Mouse (Mus musculus) c-Kit-positive CD71-positive TER-119-positive erythroid progenitor cells, embryonic 14.5 days (primary cell): ENCODE measurements around the gene Lst1.
"Not testable (repeated sequence)": the region's sequence is repeated elsewhere in the genome, so short reads cannot be mapped to it uniquely, and the experiment has no call there.

Source experiments
- DNase-seq: peaks from one replicate; pipeline ENCODE4 v3.0.0-alpha.2; 2013; ENCODE audit warnings: low spot score

Gene Lst1

GRCm38 (mm10) chr17:35187959-35188610, at the start of gene Lst1:
Gene Lst1, minus strand, starts transcription at chr17:35188439.
- no peak for DNase-seq

- no peak for DNase-seq
Observed at GRCm38 (mm10) chr17:35237504-35237903, 49.3 kb upstream of the Lst1 start.

DNA sequence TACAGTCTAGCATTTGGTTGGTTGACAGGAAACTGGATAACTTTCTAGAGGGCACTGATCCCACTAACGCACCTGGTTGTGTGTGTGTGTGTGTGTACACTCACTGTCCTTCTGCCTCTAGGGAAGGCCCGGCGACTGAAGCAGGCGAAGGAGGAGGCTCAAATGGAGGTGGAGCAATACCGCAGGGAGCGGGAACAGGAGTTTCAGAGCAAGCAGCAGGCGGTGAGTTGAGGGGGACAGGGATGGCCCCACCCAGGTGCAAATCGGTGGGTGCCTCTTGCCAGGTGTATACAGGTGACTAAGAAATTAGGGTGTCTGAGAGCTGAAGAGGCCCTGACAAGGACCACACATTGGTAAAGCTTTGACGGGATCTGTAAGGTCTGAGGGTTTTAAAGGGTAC, 48.8 kb upstream of the Lst1 start:
- DNase-seq = no peak

GRCm38 (mm10) chr17:35236390-35236746, 48.1 kb upstream of the Lst1 start:
- peak; percentile 93 for DNase-seq

- DNase-seq = peak; percentile 91
Observed at GRCm38 (mm10) chr17:35235614-35236389, 47.6 kb upstream of the Lst1 start, which contains the start of gene Nfkbil1. Gene Nfkbil1, minus strand, starts transcription at chr17:35235792.

GRCm38 (mm10) chr17:35234903-35235302, 46.7 kb upstream of the Lst1 start:
- no peak for DNase-seq

DNA sequence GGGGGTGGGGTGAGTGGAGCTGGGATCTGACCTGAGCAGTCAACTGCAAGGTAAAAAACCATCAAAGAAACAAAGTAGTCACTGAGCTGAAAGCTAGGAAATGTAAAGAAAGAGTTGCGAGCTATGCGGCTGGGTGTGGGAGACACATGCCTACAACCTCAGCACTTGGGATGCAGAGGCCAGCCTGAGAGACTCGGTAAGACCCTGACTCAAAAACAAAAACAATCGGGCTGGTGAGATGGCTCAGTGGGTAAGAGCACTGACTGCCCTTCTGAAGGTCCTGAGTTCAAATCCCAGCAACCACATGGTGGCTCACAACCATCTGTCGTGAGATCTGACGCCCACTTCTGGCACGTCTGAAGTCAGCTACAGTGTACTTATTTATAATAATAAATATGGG, 45.9 kb upstream of the Lst1 start:
- not testable (repeated sequence) for DNase-seq

- DNase-seq = no peak
Observed at GRCm38 (mm10) chr17:35233114-35233980, 45.1 kb upstream of the Lst1 start, which contains the start of gene Atp6v1g2. Gene Atp6v1g2, plus strand, starts transcription at chr17:35233660.

DNA sequence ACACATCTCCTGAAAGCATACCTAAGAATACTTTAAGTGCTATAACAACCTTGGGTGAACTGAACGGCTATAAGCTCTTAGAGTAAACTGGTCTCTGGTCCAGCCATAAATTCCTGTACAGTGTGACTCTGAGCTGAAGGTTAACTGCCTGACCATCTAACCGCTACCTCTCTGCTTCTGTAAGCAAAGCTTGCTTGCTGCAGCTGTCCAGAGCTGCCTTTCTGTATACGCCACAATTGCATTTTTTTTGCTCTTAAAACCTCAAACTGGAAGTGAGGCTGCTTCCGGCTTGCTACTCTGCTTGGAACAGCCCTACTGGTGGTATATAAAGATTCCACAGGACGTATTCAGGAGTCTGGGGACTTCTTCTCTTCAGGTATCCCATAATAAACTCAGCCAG, 44.4 kb upstream of the Lst1 start:
- DNase-seq = no peak

- peak; percentile 71 for DNase-seq
Observed at GRCm38 (mm10) chr17:35232043-35232442, 43.8 kb upstream of the Lst1 start.

DNA sequence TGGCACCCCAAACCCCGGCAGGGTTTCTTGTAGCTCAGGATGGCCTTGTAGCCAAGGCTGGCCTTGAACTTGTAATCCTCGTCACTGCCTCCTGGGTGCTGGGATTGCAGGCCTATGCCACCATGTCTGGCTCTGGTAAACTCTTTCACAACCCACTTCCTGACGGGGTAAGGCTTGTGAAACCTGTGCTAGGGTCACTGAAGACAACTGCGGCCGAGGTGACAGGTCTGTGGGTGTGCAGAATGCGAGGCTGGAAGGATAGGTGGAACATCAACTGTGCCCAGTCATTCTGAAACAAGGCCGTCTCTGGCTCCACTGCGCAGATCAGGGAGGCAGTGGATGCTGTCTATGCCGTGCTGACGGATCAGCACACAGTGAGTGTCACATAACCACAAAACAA, 42.8 kb upstream of the Lst1 start:
- DNase-seq = no peak

GRCm38 (mm10) chr17:35226561-35227046, 38.4 kb upstream of the Lst1 start:
- no peak for DNase-seq

- no peak for DNase-seq
Observed at GRCm38 (mm10) chr17:35225456-35225855, 37.2 kb upstream of the Lst1 start.

DNA sequence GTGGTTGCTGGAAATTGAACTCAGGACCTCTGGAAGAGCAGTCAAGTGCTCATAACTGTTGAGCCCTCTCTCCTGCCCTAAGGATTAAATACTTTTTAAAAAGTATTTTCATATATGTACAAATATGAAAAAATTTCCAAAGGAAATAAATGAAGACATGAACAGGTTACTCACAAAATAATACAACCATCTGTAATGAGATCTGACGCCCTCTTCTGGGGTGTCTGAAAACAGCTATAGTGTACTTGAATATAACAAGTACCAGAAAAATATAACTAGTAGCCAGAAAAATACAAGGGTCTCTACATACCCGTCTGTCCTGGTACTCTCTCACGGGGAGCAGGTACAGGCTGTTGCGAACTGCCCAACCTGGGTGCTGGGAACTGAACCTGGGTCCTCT, 36.4 kb upstream of the Lst1 start:
- no peak for DNase-seq

- no peak for DNase-seq
Observed at GRCm38 (mm10) chr17:35222299-35222698, 34.1 kb upstream of the Lst1 start.

GRCm38 (mm10) chr17:35220156-35220952, 32.1 kb upstream of the Lst1 start, which contains the start of gene Gm16181:
Gene Gm16181, plus strand, starts transcription at chr17:35220834.
- no peak for DNase-seq

- no peak for DNase-seq
Observed at GRCm38 (mm10) chr17:35219601-35220041, 31.4 kb upstream of the Lst1 start.

GRCm38 (mm10) chr17:35218516-35219193, 30.4 kb upstream of the Lst1 start:
- no peak for DNase-seq

DNA sequence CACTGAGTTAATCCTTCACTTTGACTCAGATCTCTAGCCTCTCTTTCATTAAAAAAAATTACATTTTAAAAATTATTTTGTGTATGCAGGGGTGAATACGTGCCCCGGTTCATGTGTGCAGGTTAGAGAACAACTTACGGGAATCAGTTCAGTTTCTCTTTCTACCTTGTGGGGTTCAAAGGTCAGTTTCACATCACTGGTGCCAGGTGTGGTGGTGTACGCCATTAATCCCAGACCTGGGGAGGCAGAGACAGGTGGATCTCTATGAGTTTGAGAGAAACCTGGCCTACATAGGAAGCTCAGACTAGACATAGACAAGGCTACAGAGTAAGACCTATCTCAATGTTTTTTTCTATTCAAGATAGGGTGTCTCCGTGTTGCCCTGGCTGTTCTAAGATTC, 24.8 kb upstream of the Lst1 start:
- DNase-seq = no peak

GRCm38 (mm10) chr17:35210593-35210992, 22.4 kb upstream of the Lst1 start:
- DNase-seq = no peak
